Mouse (Mus musculus): ENCODE measurements around the gene Vmn2r2. TPM values are rescaled to one million over a fixed set of nuclear protein-coding genes. Genes with fewer than 3 reads are reported as not detected.

Gene Vmn2r2
- total RNA-seq (2015; ENCODE audit: low replicate concordance) (not detected in 2 replicates), total RNA-seq (2017; ENCODE audit: low replicate concordance) (not detected in 2 replicates)

DNA sequence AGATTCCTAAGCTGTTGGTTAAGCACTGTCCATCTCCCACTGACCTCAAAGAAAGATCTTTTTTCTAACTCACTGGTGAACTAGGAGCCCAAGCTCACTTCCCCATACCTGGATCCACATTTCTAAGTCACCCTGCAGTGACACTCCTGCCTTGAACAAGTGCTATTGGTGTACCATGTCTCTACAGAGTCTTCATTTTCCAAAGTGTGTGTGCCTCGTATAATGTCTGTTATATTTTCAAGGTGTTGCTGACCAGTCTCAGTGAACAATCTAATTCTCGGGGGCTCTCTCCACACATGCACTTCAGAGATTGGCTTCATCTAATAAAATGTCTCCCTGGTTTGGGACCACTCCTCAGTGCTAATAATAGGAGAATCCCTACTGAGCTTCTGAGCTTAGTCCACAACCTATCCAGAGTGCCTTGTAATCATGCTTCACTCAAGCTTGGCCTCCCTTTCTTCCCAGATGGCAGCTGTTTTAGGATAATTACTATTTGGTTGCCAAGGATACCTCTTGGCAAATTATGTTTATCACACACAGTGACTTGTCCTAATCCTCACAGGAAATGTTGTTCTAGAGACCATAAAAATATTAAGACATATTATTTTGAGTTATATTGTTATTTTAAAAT, at the start of gene Vmn2r2:
TSS of gene Vmn2r2 (minus strand) at position 51 of the 631 bp plus-strand sequence.
- no peak for ATAC-seq (replicated peaks; ENCODE audit: low FRiP score, poor library complexity, severe bottlenecking)

DNA sequence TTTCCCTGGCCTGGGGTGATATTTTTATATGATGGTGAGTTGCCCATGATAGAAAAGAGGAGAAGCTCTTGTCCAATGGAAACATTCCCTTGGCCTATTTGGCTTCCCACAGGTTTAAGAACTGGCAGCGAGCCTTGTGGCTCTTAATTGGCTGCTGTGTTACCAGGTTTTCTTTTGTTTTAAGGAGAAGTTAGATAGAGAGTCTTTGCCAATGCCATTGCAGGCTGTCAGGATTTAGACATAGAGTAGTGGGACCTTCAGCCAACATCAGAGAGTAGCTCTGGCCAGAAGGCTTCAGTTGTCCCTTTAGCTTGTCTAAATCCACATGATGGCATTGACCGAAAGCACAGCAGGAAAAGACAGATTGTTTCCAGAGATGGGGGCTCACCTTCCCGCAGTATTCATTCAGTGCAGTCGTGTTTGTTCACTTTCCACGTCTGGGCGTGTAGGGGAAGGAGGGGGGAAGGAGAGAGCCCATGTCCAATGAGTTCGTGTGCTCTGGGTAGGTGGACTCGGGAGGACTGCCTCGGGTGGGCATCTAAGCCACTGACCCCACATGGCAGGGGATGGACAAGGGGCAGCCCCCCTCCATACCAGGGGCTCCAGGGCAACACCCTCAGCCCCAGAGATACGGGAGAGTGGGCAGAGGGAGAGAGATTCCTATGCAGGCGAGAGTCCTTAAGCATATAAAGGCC, 28.2 kb downstream of the Vmn2r2 start:
- ATAC-seq (replicated peaks; ENCODE audit: low FRiP score, poor library complexity, severe bottlenecking) = no peak

DNA sequence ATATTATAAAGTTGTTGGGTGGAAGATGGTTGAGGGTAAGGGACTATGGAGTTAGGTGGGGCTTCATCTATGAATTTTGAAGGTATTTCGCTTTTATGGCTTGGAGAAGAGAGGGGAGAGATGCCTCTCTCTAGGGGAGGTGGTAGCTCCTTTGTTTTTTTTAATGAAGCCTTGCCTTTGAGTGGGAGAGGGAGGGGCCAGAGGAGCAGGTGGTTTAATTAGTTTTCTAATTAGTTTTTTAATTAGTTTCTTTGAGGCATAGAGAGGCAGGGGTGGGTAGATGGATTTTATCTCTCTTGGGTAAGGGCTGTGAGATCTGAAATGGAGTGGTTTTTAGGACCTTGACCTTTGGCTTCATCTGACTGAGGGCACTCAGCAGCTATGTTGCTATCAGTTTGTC, 29.0 kb downstream of the Vmn2r2 start:
- no peak for ATAC-seq (replicated peaks; ENCODE audit: low FRiP score, poor library complexity, severe bottlenecking)

DNA sequence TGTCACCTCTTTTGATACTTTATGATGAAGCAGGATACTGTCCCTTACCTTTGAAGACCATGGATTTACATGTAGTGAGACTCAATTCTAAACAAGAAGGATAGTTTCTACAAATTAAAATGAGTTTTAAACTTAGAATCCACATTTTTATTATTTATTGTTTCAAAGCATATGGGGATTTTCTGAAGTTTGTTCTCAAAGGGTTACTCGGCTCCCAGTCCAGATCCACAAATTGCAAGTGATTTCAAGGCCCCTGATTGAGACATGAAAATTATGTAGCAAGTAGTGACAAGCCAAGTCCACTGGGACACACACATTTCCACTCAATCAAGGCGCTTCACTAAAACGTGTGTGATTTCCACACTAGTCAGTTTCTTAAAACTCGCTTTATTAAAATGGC, 60.5 kb downstream of the Vmn2r2 start, which contains the start of gene Vmn2r1:
TSS of gene Vmn2r1 (plus strand) at position 301 of the 400 bp plus-strand sequence.
- no peak for ATAC-seq (replicated peaks; ENCODE audit: low FRiP score, poor library complexity, severe bottlenecking)

Other genes with a start within 250 kb of the Vmn2r2 start
- gene Plch1, start 242.5 kb downstream of the Vmn2r2 start, total RNA-seq (2015; ENCODE audit: low replicate concordance) = not detected in 2 replicates
- not detected in 2 replicates for gene Plch1, start 242.5 kb downstream of the Vmn2r2 start, total RNA-seq (2017; ENCODE audit: low replicate concordance)
- 2.3 TPM in 1 of 2 replicates, not detected in the other for gene E130311K13Rik, start 212.5 kb downstream of the Vmn2r2 start, total RNA-seq (2015; ENCODE audit: low replicate concordance)
- 0.98 and 2.5 TPM in 2 replicates for gene E130311K13Rik, start 212.5 kb downstream of the Vmn2r2 start, total RNA-seq (2017; ENCODE audit: low replicate concordance)
- 5.4 TPM in 2 replicates for gene Slc33a1, start 177.2 kb downstream of the Vmn2r2 start, total RNA-seq (2015; ENCODE audit: low replicate concordance)
- gene Slc33a1, start 177.2 kb downstream of the Vmn2r2 start, total RNA-seq (2017; ENCODE audit: low replicate concordance) = 6.7 and 7.2 TPM in 2 replicates
- gene Gmps, start 165.8 kb downstream of the Vmn2r2 start, total RNA-seq (2015; ENCODE audit: low replicate concordance) = 10.0 and 10.4 TPM in 2 replicates
- gene Gmps, start 165.8 kb downstream of the Vmn2r2 start, total RNA-seq (2017; ENCODE audit: low replicate concordance) = 9.3 and 9.6 TPM in 2 replicates
- not detected in 2 replicates for gene Vmn2r1, start 60.4 kb downstream of the Vmn2r2 start, total RNA-seq (2015; ENCODE audit: low replicate concordance)
- gene Vmn2r1, start 60.4 kb downstream of the Vmn2r2 start, total RNA-seq (2017; ENCODE audit: low replicate concordance) = not detected in 2 replicates
- not detected in 2 replicates for gene Vmn2r3, start 147.8 kb upstream of the Vmn2r2 start, total RNA-seq (2015; ENCODE audit: low replicate concordance)
- gene Vmn2r3, start 147.8 kb upstream of the Vmn2r2 start, total RNA-seq (2017; ENCODE audit: low replicate concordance) = not detected in 2 replicates